Mouse (Mus musculus): ENCODE results near the gene Zc3h6. TPM values are rescaled to one million over a fixed set of nuclear protein-coding genes. Genes with fewer than 3 reads are reported as not detected.

The Zc3h6 gene
- 2.2 and 2.4 TPM in 2 replicates for polyA plus RNA-seq (2012)

GRCm38 (mm10) chr2:128966641-128967580 is at the start of gene Zc3h6:
Gene Zc3h6, plus strand, starts transcription at chr2:128967402.

GRCm38 (mm10) chr2:128943538-128944528 is 23.4 kb upstream of the Zc3h6 start, which contains the start of gene Zc3h8:
Gene Zc3h8, minus strand, starts transcription at chr2:128944077.

GRCm38 (mm10) chr2:128967661-128968441 is 649 bp downstream of the Zc3h6 start, which contains the start of gene Gm10762:
Gene Gm10762, minus strand, starts transcription at chr2:128967725.

GRCm38 (mm10) chr2:129047811-129048210 is 80.6 kb downstream of the Zc3h6 start, which contains the start of gene Vinac1:
Gene Vinac1, minus strand, starts transcription at chr2:129048172.

GRCm38 (mm10) chr2:129065437-129066282 is 98.5 kb downstream of the Zc3h6 start, which contains the start of gene Ttl:
Gene Ttl, plus strand, starts transcription at chr2:129065942.

Other genes with a start within 250 kb of the Zc3h6 start
- gene Tmem87b, start 149.3 kb upstream of the Zc3h6 start, polyA plus RNA-seq (2012): 1.9 and 2.4 TPM in 2 replicates
- not detected in 2 replicates for gene Fbln7, start 104.4 kb upstream of the Zc3h6 start, polyA plus RNA-seq (2012)
- 1.2 and 1.3 TPM in 2 replicates for gene Zc3h8, start 23.3 kb upstream of the Zc3h6 start, polyA plus RNA-seq (2012)
- 9.9 and 10.4 TPM in 2 replicates for gene Gm10762, start 323 bp downstream of the Zc3h6 start, polyA plus RNA-seq (2012)
- gene Vinac1, start 80.8 kb downstream of the Zc3h6 start, polyA plus RNA-seq (2012): not detected in 2 replicates
- gene Ttl, start 98.5 kb downstream of the Zc3h6 start, polyA plus RNA-seq (2012): 1.8 and 2.5 TPM in 2 replicates
- gene Polr1b, start 133.6 kb downstream of the Zc3h6 start, polyA plus RNA-seq (2012): 18.3 and 19.6 TPM in 2 replicates
- gene Chchd5, start 162.3 kb downstream of the Zc3h6 start, polyA plus RNA-seq (2012): 15.5 and 18.2 TPM in 2 replicates
- gene Slc20a1, start 231.4 kb downstream of the Zc3h6 start, polyA plus RNA-seq (2012): 54.0 and 79.7 TPM in 2 replicates